Mouse (Mus musculus): ENCODE results near the gene Eprs.

DNA sequence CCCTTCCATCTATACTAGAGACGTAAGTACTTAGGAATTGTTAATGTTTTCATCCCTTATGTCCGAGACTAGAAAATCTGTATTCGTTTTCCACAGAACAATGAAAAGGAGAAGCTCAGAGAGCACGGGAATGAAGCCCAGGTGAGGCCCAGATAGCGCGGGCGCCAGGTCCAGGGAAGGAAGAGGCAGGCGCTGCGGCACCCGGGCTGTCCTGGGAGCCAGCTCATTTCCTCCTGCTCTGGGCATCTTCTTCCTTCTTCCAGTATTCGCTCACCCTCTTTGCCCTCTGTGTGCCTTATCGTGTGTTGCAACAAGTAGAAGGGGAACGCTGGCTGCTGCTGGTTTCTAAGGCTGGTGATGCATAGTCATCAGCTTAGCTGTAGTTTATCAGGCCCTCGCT, 13.1 kb upstream of the Eprs start:
- TF ChIP-seq CTCF (IDR thresholded peaks at IDR 0.05; ENCODE audit: insufficient read depth, low read depth, low read length) (no peak), POLR2A (IDR thresholded peaks at IDR 0.05; ENCODE audit: insufficient read depth, low read depth, low read length) (no peak)

All from olfactory bulb, adult 2 months (tissue).